Mouse (Mus musculus): Measurements from ENCODE around the gene Wdr81.
A peak's percentile ranks its signal among the peaks of the same experiment; 100 is the strongest.

Gene Wdr81

DNA sequence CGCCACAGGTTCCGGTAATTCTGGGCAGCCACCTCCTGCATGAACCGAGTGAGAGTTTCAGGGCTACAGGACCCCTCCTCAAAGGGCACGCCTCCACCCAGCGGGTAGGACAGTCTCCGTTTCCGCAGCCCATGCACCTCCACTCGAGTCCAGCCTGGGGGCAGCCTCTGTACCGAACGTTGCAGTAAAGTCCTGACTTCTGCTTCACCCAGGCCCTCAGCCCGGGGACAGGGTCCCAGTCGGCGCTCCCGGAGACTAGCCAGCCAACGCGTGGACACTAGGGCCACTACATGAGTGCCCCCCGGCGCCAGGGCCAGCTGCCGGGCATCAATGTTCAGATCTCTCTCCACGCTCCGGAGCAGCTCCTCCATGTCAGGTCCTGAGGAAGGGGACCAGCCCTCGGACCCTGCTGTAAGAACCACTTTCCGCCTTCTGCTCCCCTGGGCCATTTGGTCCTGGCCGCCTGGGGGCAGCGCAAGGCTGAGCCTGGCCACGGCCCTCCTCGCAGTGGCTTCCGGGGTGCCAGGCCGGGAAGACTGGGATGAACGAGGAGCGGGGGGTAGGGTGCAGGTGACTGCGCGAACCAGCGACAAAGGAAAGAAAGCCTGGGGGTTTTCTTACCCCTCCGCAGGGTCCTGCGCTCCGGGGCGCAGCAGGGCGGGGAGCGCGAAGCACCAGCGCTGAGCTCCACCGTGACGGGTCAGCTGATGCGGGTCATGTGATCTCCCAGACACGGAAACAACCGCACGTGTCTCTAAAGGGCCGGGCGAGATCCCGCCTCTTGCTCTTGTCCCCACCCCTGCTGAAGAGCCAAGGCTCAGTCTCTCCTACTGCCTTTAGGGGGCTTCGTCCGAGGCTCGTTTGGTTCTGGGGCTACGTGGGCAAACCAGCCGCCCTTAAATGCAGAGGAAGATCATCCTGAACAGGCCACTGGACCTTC is at the start of gene Wdr81:
Gene Wdr81 (minus strand): TSS at position 727 of the 940 bp plus-strand sequence.
- peak; percentile 88 for DNase-seq

GRCm38 (mm10) chr11:75498126-75498525 is 43.6 kb upstream of the Wdr81 start:
- no peak for DNase-seq

DNA sequence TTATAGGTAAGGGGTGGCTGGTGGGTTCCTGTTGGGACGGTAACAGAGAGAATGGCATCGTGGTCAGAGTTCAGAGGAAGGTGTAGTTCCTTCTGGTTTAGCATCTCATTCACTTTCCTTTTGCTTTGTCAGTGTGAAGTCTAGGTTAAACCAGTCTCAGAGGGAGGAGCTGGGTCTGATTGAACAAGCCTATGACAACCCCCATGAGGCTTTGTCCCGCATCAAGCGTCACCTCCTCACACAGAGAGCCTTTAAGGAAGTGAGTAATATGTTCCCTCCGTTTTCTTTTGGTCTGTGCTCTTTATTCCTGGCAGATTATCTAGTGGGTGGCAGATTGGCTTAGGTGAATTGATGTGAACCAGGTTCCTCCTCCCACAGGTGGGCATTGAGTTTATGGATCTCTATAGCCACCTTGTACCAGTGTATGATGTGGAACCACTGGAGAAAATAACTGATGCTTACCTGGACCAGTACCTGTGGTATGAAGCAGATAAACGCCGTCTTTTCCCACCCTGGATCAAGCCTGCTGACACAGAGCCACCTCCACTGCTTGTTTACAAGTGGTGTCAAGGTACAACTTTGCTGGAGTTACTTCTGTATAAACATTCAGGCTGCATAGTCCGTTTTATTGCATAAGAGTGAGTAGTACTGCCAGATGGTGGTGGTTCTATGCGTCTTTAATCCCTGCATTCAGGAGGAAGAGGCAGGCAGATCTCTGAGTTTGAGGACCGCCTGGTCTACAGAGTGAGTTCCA is 40.0 kb upstream of the Wdr81 start:
- DNase-seq, result no peak

- no peak for DNase-seq
Measured at GRCm38 (mm10) chr11:75487496-75487895, 33.0 kb upstream of the Wdr81 start.

DNA sequence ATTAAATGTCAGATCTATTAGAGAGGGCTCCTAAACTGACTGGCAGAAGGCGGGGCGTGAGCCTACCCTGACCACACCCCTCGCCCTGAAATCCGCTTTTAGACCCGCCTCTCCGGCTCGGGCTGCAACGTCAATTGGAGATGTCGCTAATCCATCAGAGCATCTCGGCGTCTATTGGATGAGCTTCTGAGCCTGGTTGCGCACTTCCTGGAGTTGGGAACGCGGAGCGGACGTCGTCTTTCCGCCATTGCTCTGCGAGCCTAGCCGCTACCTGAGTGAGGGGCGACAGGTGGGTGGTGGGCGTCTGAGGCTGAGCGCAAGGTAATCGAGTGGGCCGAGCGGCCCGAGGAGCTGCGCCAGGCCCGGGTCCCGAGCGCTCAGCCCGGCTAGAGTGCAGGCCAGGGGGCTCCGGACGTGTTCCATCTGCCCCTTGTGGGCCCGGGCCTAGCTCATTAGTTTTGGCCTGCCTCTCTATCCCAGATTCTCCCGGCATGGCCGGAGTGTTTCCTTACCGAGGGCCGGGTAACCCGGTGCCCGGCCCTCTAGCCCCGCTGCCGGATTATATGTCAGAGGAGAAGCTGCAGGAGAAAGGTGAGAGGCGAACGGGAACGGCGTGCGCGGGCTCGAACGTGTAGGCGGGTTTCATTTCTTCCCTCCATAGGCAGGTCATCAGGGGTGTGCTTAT is 32.2 kb upstream of the Wdr81 start, which contains the start of gene Prpf8:
Gene Prpf8 (plus strand): TSS at position 216 of the 685 bp plus-strand sequence.
- peak; percentile 98 for DNase-seq

DNA sequence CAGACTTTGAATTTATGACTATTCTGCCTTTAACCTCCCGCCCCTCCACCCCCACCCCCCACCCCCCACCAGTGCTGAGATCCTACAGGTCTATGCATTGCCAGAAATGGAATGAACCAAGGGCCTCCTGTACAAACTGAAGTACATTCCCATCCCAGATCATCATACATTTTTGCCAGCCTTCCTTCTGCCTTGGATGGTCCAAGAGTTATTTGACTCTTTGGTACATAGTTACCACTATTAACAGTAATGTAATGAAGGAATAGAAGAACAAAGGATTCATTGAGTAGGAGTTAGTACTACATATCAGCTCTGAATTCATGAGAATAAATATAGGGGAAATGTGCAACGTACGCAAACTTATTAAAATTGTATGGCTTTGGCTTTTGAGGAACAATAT is 31.7 kb upstream of the Wdr81 start:
- no peak for DNase-seq

DNA sequence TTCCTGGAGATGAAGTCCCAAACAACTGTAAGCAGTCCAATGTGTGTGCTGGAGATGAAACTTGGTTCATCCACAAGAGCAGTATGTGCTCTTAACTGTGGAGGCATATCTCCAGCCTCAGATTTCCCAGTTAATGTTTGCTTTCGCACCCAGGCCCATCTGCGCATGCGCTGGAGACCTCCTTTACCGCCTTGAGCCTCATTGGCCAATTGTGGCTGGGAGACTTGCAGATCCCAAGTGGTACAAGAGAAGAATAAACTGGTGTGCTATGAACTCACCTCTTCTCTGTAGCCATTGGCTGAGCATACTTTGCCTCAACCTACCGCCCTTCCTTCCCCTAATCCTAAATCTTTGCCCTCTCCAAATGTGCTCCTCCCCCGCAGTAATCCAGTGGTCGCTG is 18.9 kb upstream of the Wdr81 start:
- DNase-seq, result no peak

DNA sequence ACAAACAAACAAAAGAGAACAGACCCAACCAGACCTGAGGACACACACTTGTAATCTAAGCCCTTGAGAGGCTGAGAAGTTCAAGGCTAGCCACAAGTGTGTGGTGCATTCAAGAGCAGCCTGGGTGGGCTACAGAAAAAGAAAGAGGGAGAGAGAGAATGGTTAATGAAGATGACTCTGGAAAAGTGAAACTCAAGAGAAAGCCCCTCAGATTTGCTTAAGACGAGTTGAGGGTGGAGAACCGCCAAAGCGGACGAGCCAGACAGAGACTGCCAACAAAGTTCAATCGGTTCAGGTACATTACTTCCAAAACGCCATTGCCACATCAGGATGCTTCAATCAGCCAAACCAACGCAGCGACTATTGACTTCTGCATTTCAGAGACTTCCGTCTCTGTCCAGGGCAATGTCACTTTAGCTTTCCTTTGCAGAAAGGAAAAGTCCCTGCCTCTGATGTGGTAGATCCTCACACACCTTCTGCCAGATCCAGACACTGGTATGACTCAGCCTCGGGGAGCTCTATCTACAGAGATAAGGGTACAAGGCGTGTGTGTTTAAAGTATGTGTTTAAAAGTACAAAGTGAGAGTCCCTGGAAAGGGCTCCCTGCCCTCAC is 18.1 kb upstream of the Wdr81 start:
- no peak for DNase-seq

DNA sequence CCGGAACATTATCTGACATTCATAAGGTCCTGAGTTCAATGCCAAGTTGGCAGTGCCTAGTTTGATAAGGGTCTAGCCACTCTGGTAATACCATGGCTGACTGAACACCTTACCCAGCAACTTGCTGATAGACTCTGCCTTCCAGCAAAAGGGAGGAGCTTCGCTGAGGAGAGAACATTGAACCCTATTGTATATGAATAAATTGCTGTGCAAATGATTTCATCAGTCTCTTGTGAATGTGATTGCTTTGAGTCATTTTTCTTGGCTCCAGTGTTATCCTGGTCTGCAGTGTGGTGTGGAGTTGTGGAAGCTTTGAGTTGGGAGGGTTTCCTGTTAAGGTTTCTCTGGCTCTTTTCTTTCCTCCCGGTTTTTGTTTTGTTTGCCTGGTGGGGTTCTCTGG is 16.2 kb upstream of the Wdr81 start:
- DNase-seq, result no peak

GRCm38 (mm10) chr11:75469261-75469660 is 14.7 kb upstream of the Wdr81 start:
- DNase-seq, result no peak

- DNase-seq, result no peak
Measured at GRCm38 (mm10) chr11:75468410-75468809, 13.9 kb upstream of the Wdr81 start.

DNA sequence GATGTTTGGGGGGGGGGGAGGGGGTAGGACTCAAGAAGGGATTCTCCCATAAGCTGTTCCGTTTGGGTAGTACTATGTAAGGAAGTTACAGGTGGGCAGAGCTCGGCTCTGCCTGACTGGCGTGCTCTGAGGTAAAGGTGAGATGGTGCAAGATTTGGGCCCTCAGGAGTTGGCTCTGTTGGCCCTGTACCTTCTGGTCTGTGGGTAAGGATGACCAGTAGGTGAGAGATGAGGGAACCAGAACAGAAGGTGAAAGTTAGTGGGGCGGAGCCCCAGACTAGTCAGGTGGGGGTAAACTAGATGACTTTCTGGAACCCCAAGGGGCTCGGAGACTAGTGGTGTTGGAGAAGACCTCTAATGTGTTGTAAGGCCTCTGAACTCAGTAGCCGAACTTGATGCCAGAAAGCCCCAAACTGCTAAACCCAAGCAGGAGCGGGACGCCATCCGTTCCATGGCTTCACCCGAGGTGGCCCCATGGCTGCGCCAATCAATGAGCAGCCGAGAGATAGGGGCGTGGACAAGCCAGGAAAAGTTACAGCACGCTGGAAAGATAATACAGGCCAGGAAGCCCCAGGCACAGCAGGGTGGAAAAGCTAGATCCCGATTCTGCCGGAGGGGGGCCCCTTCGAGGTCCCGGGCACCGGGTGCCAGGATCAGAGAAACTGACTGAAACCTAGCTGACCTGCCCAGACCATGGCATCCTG is 13.1 kb upstream of the Wdr81 start:
- no peak for DNase-seq

DNA sequence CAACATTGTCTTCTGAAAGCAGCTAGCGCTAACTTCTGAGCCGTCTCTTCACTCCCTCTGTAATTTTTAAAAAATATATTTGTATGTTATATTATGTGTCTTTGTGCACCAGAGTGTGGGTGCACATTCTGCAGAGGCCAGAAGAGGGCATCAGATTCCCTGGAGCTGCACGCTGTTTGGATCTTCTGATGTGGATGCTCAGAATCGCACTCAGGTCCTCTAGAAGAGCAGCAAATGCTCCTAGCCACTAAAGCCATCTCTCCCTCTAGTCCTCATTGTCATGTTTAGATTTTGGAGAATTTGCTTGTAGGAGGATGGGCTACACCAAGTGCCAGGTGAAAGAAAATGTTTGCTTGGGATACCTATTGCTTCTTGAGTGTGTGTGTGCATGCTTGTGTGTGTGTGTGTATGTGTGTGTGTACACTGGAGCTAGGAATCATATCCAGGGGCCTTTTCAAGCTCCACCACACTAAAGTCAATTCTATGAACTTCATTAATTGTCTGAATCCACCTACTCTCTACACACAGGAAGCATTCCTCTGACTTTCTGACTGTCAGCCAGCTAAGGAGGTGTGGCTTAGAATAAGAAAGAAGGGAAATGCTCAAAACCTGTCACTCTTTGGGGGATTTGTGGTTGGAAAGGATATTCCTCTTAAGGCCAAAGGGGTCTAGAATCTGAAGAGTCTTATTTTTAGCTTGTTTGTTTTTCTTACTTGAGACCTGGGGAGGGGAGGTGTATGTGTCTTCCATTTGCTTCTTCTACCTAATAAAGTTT is 12.4 kb upstream of the Wdr81 start:
- DNase-seq, result no peak

GRCm38 (mm10) chr11:75465051-75465450 is 10.5 kb upstream of the Wdr81 start:
- no peak for DNase-seq

- DNase-seq, result no peak
Measured at GRCm38 (mm10) chr11:75464417-75464816, 9.9 kb upstream of the Wdr81 start.

- DNase-seq, result no peak
Measured at GRCm38 (mm10) chr11:75463624-75464023, 9.1 kb upstream of the Wdr81 start.

DNA sequence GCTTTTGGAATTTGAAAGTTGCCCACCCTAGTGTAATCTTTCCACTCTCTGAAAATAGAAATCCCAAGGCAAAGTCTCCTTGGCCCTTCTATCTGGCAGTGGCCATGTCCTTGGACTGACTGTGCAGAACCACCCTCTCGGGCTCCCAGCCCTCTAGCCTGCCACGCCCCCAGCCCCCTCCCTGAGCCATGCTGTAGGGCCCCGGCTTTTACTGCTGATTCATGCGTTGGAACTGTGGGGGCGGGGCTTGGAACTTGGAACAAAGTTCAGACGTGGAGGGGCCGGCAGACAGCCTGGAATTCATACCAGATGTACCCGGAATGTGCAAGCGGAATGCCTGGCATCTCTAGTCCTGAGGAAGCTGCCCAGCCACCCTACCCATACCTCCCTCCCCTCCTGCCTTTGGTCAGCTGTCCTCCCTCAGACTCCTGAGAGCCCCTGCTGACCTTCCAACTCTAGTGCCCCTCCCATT is 8.4 kb upstream of the Wdr81 start:
- DNase-seq, result peak; percentile 48

- no peak for DNase-seq
Measured at GRCm38 (mm10) chr11:75462253-75462783, 7.8 kb upstream of the Wdr81 start.

- DNase-seq, result no peak
Measured at GRCm38 (mm10) chr11:75461743-75462252, 7.3 kb upstream of the Wdr81 start.

- DNase-seq, result peak; percentile 100
Measured at GRCm38 (mm10) chr11:75460844-75461742, 6.6 kb upstream of the Wdr81 start, which contains the start of gene Tlcd2. Gene Tlcd2, plus strand, starts transcription at chr11:75461715.
